Mouse (Mus musculus) inflammation-experienced regulatory T-cells, adult 6 months (primary cell): ENCODE data around the gene B230219D22Rik. TPM values are rescaled to one million over a fixed set of nuclear protein-coding genes. Genes with fewer than 3 reads are reported as not detected.

Experiments used
- ATAC-seq: one replicate; pipeline ENCODE4 v1.8.0; 2017
- polyA plus RNA-seq, 3 experiments: library from polyadenylated mRNA; unstranded; fragments of 100-300 nt; shearing (Covaris generic); gene quantifications; one replicate each; pipeline ENCODE4 v1.2.1; 2017

Gene B230219D22Rik
- polyA plus RNA-seq, 3 experiments from 2014 or later, result 9.8 to 15.8 (median 15.6) TPM

DNA sequence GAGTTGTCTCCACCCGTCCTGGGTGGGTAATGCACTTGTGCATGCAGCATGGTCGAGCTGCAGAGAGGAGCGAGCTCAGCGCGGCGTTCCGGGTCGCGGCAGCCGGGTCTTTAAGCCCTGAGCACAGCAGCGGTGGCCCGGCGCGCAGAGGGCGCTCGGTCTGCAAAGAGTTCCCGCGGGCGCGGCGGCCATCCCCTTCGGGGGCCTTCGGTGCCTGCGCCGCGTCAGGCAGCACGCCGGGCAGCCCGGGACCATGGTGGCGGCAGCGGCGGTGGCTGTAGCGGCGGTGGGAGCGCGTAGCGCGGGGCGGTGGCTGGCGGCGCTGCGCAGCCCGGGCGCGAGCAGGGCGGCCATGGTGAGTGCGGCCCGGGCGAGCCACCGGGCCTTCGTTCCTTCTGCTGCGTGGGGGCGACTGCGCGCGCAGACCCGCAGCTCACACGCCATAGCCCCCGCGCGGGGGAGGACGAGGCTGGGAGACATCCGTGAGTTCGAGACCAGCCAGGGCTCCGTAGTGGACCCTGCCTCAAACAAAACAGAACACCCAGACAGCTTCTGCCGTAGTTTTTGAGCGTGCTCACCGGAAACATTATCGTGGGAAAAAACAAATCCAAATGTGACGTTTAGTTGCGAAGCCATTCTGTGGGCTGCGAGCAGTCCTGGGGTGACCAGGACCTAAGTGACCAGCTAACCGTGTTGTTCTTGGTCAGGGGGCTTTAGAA lies 34.4 kb downstream of the B230219D22Rik start, which contains the start of gene Pcbd2:
Gene Pcbd2 (plus strand): TSS at position 249 of the 719 bp plus-strand sequence.
- ATAC-seq, result peak; percentile 66

DNA sequence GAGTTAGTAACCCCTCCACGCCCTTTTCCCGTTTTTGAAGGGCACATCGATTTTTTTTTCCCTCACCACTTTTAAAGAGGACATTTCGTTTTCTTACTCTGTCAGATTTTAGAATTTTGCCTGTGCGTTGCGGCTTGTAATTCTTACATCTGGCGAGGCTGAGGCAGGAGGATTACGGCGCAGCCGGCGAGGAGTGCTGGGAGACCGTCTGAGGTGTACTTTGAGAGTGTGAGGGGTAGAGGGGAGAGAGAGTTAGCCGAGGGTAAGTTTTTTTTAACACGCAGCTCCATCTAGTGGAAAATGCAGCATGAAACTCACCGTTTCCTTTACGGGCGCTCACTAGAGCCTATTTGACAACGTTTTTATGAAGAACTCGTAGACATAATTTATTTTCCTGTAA lies 34.9 kb downstream of the B230219D22Rik start:
- ATAC-seq, result peak; percentile 83

DNA sequence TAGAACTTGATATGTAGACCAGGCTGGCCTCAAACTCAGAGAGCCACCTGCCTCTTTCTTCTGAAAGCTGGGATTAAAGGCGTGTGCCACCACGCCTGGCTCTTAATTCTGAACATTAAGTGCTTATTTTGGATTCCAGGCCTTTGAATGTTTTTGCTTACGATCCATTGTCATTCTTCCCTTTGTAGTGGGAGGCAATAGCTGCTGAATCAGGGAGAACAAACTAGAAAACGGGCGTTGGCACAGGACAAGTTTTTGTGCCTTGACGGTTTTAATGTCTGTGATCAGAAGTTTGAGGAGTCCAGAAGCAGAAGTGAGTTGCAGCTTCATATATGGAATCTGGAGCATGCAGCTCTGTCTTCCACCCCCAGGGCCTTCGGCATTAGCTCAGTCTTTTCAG lies 37.8 kb downstream of the B230219D22Rik start:
- ATAC-seq, result no peak

DNA sequence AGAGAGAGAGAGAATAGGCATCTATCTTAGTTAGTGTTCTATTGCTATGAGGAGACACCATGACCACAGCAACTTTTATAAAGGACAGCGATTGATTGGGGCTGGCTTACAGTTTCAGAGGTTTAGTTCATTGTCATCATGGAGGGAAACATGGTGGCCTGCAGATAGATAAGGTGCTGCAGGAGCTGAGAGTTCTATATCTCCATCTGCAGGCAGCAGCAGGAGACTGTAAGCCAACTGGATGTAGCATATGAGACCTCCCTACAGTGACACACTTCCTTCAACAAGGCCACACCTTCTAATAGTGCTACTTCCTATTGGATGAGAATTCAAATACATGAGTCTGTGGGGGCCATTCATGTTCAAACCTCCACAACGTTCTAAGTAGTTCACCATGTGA lies 39.2 kb downstream of the B230219D22Rik start:
- ATAC-seq, result no peak

GRCm38 (mm10) chr13:55733628-55734502 lies 40.9 kb downstream of the B230219D22Rik start:
- no peak for ATAC-seq

DNA sequence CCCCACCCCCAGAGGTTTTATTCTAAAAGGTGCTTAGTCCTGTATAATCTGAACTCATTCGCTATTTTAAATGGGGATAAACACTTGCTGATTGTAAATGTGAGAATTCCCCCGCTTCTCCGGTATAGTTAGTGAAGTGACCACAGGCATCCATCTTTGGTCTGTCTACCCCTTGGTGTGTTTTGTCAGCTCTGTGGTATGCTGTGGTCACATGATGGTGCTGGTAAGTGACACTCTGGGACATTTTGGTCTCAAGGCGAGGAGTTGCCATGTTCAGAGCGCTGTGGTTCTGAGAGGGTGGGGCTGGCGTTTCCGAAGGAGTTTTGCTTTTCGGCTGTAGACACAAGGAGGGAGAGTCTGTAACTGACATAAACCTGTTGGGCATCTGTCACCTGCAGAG lies 45.0 kb downstream of the B230219D22Rik start:
- ATAC-seq, result no peak

GRCm38 (mm10) chr13:55742306-55742705 lies 49.4 kb downstream of the B230219D22Rik start:
- ATAC-seq, result no peak

Other genes with a start within 250 kb of the B230219D22Rik start
- gene Grk6, start 248.1 kb upstream of the B230219D22Rik start, polyA plus RNA-seq, result 10 to 100 TPM; 35.3 to 50.0 (median 40.5) TPM
- gene Prr7, start 228.9 kb upstream of the B230219D22Rik start, polyA plus RNA-seq, result under 1 TPM in 1 of 3 experiments, not detected in 2; 0.26 TPM
- under 1 TPM in 1 of 3 experiments, not detected in 2; 0.15 TPM for gene Dbn1, start 205.0 kb upstream of the B230219D22Rik start, polyA plus RNA-seq
- 10 to 100 TPM; 13.2 to 15.7 (median 13.5) TPM for gene Pdlim7, start 179.4 kb upstream of the B230219D22Rik start, polyA plus RNA-seq
- 1 to 10 TPM in 2 of 3 experiments, under 1 TPM in 1; 0.93 to 1.1 (median 1.1) TPM for gene Dok3, start 163.8 kb upstream of the B230219D22Rik start, polyA plus RNA-seq
- 10 to 100 TPM; 41.7 to 61.0 (median 54.6) TPM for gene Ddx41, start 156.5 kb upstream of the B230219D22Rik start, polyA plus RNA-seq
- gene Fam193b, start 122.0 kb upstream of the B230219D22Rik start, polyA plus RNA-seq, result 10 to 100 TPM; 16.4 to 40.7 (median 37.3) TPM
- gene Tmed9, start 119.4 kb upstream of the B230219D22Rik start, polyA plus RNA-seq, result 100 to 1,000 TPM; 184 to 286 (median 269) TPM
- gene B4galt7, start 93.2 kb upstream of the B230219D22Rik start, polyA plus RNA-seq, result 10 to 100 TPM; 24.5 to 35.8 (median 25.1) TPM
- 10 to 100 TPM; 28.6 to 51.1 (median 40.0) TPM for gene Caml, start 70.1 kb upstream of the B230219D22Rik start, polyA plus RNA-seq
- gene Ddx46, start 58.1 kb upstream of the B230219D22Rik start, polyA plus RNA-seq, result 10 to 100 TPM; 62.3 to 67.3 (median 64.0) TPM
- gene Txndc15, start 21.5 kb downstream of the B230219D22Rik start, polyA plus RNA-seq, result 10 to 100 TPM; 22.4 to 29.0 (median 26.0) TPM
- 10 to 100 TPM in 2 of 3 experiments, 1 to 10 TPM in 1; 1.4 to 21.8 (median 11.3) TPM for gene Pcbd2, start 34.2 kb downstream of the B230219D22Rik start, polyA plus RNA-seq
- gene Catsper3, start 91.4 kb downstream of the B230219D22Rik start, polyA plus RNA-seq, result not detected
- gene Pitx1, start 143.1 kb downstream of the B230219D22Rik start, polyA plus RNA-seq, result not detected